14 mouse cellular contexts compared by ENCODE assay signal in the genomic region with DNA sequence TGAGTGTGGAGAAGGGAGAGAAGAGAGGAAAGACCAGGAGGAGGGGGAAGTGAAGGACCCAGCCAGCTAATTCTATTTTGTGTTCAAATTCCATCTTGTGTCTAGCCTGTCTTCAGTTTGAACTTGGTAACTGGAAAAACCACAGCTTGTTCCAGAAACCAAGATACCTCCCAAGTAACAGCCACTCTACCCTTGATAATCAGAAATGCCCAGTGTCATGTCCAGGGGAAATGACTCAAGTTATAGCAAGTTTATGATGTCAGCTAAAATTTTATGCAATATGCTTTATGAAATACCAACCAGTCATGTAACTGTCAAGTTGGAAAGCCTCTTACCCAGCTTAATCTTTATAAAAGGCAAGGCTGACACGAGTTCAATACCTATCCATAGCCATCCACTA.
DNase-seq lines count a peak whose midpoint lies in the region.
"Had no signal": no experiment of that assay in that cellular context is flagged by ENCODE, and none has a peak within 500 bp of the region (broad histone marks: within the 10 kb centered on the region; RNA-seq: fewer than 3 reads in every experiment).

No protein-coding gene starts in this region.

- DNase-seq in 416B (ENCODE audit: low read depth): peak; percentile 80
- no peak for DNase-seq in layer of hippocampus, adult 9-10 months (ENCODE audit: low spot score)
- DNase-seq: adrenal gland, adult 2 months; adrenal gland, adult 8-10 months; adrenal gland, postnatal 10 days; adrenal gland, postnatal 14 days; adrenal gland, postnatal 25 days; adrenal gland, postnatal 36 days; B cell, adult 2 months; cerebellum, adult 11 months; cerebellum, adult 11-12 months; cerebellum, adult 18-20 months; cerebellum, adult 2 months; cerebellum, adult 8-10 months had no signal
